Mouse (Mus musculus): ENCODE results near the gene Itga9.

- no peak for TF ChIP-seq CTCF (IDR thresholded peaks at IDR 0.05; ENCODE audit: borderline replicate concordance, control insufficient read depth, extremely low read depth, insufficient read depth, low read length, poor library complexity)
- no peak for TF ChIP-seq POLR2A (IDR thresholded peaks at IDR 0.05; ENCODE audit: control insufficient read depth, extremely low read depth, insufficient read depth, low read length, poor library complexity)
These were observed 86.8 kb downstream of the Itga9 start for GRCm38 (mm10) chr9:118693256-118693655.

All from thymus, adult 2 months (tissue).